Mouse (Mus musculus) heart, embryonic 10.5 days (tissue): ENCODE measurements around the gene Sdr9c7. TPM values are rescaled to one million over a fixed set of nuclear protein-coding genes. Genes with fewer than 3 reads are reported as not detected.
"Not testable (repeated sequence)": the region's sequence is repeated elsewhere in the genome, so short reads cannot be mapped to it uniquely, and the experiment has no call there.

ENCODE experiments used
- DNase-seq: peaks from one replicate; pipeline ENCODE4 v3.0.0-alpha.2; 2017; ENCODE audit warnings: low spot score
- H3K27ac ChIP-seq: fragments of 300-500 bp; sonication (generic); 2 replicates; pipeline ENCODE4 v1.5.1; 2016; ENCODE audit warnings: mild to moderate bottlenecking
- H3K27me3 ChIP-seq: fragments of 300-500 bp; sonication (generic); 2 replicates; pipeline ENCODE4 v1.6.1; 2016; ENCODE audit warnings: mild to moderate bottlenecking; ENCODE audit not compliant: poor library complexity, insufficient read depth, severe bottlenecking
- H3K36me3 ChIP-seq: fragments of 300-500 bp; sonication (generic); 2 replicates; pipeline ENCODE4 v1.6.1; 2016; ENCODE audit warnings: mild to moderate bottlenecking, moderate library complexity
- H3K4me1 ChIP-seq: fragments of 300-500 bp; sonication (generic); 2 replicates; pipeline ENCODE4 v1.6.1; 2016; ENCODE audit warnings: mild to moderate bottlenecking
- H3K4me3 ChIP-seq: fragments of 300-500 bp; sonication (generic); 2 replicates; pipeline ENCODE4 v1.5.1; 2016; ENCODE audit warnings: mild to moderate bottlenecking, moderate library complexity
- H3K9me3 ChIP-seq: fragments of 300-500 bp; sonication (generic); 2 replicates; pipeline ENCODE4 v1.6.1; 2016; ENCODE audit warnings: mild to moderate bottlenecking, moderate library complexity
- WGBS: fragments of 180-500 bp; shearing (Covaris S2); methylation state at CpG from one replicate; pipeline ENCODE4 v1.1.7; 2016; 5-methylcytosine and 5-hydroxymethylcytosine counted together
- polyA plus RNA-seq: library from polyadenylated mRNA; unstranded; fragments of >200 nt; fragmentation: Nextera tagmentation; extraction: Ambion mirVana; gene quantifications from 2 replicates; pipeline ENCODE4 v1.2.1, GENCODE M21; 2016

Sdr9c7 gene
- polyA plus RNA-seq, 1 experiment from 2014 or later: not detected

DNA sequence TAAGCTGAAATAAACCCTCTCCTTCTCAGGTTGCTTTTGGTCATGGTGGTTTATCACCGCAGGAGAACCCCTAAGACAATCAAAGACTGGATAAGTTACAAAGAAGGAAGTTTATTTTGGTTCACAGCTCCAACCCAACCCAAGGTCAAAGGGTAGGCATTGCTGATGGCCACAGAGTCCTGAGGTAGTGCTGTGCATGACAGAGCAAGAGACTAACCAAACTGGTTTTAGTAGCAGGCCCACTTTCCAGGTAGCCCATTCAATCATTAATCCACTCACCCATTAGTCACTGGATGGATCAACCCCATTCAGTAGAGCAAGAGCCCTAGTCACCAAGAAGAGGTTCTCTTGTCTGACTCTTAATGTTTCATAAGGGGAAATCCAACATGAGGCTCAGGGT is 23.9 kb downstream of the Sdr9c7 start:
- Histone ChIP-seq H3K4me1 (no peaks in the 10 kb centered on the region; the same call in 1 of the 2 replicates), H3K4me3 (no peak overlapping the region), H3K9me3 (no peaks in the 10 kb centered on the region), H3K36me3 (no peaks in the 10 kb centered on the region), H3K27ac (no peak overlapping the region), H3K27me3 (no peaks in the 10 kb centered on the region)
- 71% methylated on average over 1 of the region's 1 CpGs for WGBS
- peak; percentile 61 for DNase-seq

DNA sequence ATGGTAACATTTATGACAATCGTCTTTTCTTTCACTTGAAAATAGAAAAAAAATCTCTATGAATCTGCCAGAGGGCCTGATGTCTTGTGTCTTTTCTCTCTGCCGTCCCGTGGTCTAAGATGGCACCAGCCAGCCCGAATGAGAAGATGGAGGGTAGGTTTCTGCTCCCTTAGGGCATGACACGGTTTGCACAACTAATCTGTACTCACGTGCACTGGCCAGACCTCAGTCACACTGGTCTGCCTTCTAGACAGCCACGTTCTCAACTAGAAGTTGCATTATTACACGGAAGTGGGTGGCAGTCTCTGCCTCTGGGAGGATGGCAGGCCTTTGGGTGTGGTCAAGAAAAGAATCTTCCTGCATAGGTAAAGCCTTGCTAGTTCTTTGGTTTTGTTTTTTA is 24.7 kb downstream of the Sdr9c7 start:
- Histone ChIP-seq H3K27ac (no peak overlapping the region), H3K4me3 (no peak overlapping the region), H3K4me1 (no peaks in the 10 kb centered on the region; the same call in 1 of the 2 replicates), H3K27me3 (no peaks in the 10 kb centered on the region), H3K36me3 (no peaks in the 10 kb centered on the region), H3K9me3 (no peaks in the 10 kb centered on the region)
- WGBS: 84% methylated on average over 8 of the region's 8 CpGs
- DNase-seq: peak; percentile 47

DNA sequence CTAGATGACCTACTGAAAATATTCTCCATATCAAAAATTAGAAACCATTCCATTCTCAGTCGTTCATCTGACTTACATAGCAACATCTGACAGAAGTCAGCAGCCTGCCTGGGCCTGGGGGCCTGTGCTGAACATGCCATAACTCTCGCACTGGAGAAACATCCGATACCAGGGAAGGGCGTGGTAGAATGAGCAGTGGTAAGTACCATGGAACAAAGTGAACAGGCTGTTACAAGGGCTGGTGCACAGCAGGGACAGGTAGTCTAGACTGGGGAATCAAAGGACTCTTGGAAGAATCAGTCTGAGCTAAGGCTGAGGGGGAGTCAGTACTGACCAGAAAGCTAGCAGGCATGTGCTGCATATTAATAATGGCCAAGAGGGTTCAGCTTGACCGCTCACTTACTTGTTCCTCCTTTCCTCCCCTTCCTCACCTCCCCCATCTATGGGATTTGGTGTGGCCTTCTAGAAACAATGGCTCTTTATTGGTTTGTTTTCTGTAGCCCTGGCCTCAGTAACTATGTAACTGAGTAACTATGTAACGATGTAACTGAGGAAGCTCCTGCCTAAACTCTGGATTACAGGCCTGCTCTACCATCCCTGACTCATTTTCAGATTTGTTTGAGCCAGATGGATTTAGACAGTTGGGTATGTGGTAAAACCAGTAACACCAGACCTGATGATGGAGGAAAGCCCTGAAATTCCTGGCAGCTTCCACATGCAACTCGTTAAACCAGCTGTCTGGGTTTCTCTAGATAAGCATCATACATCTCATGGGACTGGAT is 26.5 kb downstream of the Sdr9c7 start:
- H3K27ac ChIP-seq: no peak overlapping the region
- H3K9me3 ChIP-seq: no peaks in the 10 kb centered on the region
- 72% methylated on average over 7 of the region's 7 CpGs for WGBS
- no peaks in the 10 kb centered on the region for H3K27me3 ChIP-seq
- no peaks in the 10 kb centered on the region; the same call in 1 of the 2 replicates for H3K4me1 ChIP-seq
- peak; percentile 54 for DNase-seq
- H3K4me3 ChIP-seq: no peak overlapping the region
- no peaks in the 10 kb centered on the region for H3K36me3 ChIP-seq

DNA sequence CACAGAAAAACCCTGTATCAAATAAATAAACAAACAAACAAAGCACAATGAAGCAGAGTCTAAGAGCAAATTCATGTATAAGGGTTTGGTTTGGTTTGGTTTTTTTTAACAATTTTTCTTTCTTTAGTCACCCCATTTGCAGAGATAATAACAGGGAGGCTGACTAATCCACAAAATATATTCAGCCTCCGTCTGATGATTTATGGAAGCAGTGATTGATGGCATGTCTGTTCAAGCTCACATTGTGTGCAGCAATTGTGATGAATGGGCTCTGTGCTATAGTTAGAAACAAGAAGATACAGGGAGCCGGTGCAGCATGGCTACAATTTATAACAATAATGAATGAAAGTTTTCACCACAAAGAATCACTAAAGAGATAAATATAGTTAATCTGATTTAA is 29.4 kb downstream of the Sdr9c7 start:
- WGBS: 57% methylated on average over 2 of the region's 2 CpGs
- Histone ChIP-seq H3K4me3 (no peak overlapping the region), H3K4me1 (no peaks in the 10 kb centered on the region; the same call in 1 of the 2 replicates)

DNA sequence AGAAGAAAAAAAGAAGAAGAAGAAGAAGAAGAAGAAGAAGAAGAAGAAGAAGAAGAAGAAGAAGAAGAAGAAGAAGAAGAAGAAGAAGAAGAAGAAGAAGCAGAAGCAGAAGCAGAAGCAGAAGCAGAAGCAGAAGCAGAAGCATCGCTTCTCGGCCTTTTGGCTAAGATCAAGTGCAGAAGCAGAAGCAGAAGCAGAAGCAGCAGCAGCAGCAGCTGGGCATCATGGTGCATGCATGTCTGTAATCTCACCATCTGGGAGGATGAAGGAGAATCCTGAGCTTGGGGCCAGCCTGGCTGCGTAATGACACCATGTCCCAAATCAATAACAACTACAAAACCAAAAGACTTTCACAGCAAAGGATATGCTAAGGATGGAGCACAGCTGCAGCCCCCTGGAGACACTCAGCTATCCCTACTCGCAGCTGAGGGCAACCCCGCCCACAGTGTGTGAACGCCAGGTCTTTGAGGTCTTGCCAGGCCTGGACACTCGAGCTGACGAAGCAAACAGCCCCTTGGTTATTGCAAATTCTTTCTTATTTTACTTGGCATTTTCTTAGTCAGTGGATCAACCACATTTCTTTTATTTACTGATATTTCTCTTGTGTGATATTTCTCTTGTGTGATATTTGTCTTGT is 34.1 kb downstream of the Sdr9c7 start:
- Histone ChIP-seq H3K36me3 (no peaks in the 10 kb centered on the region), H3K27ac (no peak overlapping the region), H3K27me3 (no peaks in the 10 kb centered on the region), H3K4me3 (no peak overlapping the region), H3K4me1 (no peaks in the 10 kb centered on the region), H3K9me3 (no peaks in the 10 kb centered on the region)
- 67% methylated on average over 8 of the region's 8 CpGs for WGBS
- peak; percentile 31 for DNase-seq

More for the DNA sequence above, 29.4 kb downstream of the Sdr9c7 start:
- Histone ChIP-seq H3K27ac (no peak overlapping the region), H3K27me3 (no peaks in the 10 kb centered on the region), H3K36me3 (no peaks in the 10 kb centered on the region), H3K9me3 (no peaks in the 10 kb centered on the region)
- peak; percentile 14 for DNase-seq

DNA sequence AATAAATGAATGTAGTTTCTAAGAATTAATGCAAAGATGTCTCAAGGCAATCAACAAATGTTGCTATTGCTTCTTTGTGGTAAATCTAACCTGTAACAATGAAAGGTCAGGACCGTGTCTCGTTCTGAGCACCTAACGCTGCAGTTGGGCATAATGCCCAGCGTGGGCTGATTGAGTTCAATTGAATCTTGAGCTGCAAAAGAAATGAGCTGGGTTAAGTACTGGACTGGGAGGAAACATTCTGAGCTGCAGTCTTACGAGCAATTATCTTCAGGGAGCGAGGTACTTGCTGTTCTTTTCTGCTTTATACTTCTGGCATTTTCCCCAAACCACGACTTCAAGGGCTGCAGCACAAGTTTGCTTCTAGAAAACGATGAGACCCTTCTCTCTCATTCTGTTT is 38.0 kb downstream of the Sdr9c7 start:
- WGBS: 91% methylated on average over 8 of the region's 8 CpGs
- Histone ChIP-seq H3K27ac (no peak overlapping the region), H3K4me1 (no peaks in the 10 kb centered on the region), H3K4me3 (no peak overlapping the region), H3K36me3 (no peaks in the 10 kb centered on the region), H3K27me3 (no peaks in the 10 kb centered on the region), H3K9me3 (no peaks in the 10 kb centered on the region)
- peak; percentile 5 for DNase-seq

DNA sequence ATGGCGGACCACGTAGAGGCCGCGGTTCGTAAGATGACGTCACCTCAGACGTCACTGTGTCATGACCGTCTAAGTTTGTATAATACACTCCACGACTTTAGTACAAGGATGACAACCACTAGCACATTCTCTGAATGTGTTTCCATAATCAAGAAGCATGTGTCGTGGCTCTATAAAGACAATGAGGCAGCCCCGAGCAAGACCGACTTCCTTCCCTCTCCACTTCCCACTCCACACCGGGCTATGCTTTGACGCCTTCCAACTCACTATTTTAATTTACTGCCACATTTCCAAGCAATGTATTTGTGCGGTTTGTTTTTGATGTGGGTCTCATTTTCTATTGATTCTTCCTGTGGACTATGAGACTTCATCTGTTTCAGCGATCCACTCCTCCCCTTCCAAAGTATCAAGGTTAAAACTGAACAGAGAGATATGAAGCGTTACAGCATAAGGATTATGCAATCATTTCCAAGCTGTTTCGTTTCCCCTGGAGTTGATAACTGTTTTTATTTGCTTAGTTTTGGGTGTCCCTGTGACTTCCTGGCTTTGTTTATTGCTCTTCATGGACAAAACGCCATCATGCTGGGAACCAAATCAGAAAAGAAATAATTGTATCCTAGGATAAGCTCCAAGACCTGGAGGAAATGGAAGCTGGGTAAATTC is 38.6 kb downstream of the Sdr9c7 start:
- WGBS: 83% methylated on average over 19 of the region's 19 CpGs

DNA sequence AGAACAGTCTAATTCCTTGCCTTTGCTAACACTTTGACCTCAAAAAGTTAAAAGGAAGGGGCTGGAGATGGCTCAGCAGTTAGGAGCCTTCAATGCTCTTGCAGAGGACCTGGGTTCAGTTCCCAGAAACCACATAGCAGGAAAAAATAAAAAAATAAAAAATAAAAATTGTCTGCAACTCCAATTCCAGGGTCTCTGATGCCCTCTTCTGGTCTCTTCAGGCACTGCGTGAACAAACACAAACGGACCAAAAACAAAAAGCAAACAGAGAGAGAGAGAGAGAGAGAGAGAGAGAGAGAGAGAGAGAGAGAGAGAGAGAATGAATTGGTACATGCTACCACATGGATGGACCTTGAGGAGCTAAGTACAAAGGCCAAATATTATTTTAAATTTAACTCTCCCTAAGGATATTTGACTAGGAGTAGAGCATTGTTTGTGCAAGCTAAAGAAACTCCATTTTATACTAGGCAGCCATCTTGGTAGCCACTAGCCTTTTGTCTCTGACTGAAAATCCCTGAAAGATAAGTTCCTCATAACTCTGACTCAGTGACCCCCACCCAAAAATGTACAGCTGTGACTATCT is 39.2 kb downstream of the Sdr9c7 start:
- Histone ChIP-seq H3K4me1 (no peaks in the 10 kb centered on the region), H3K27me3 (no peaks in the 10 kb centered on the region), H3K36me3 (no peaks in the 10 kb centered on the region), H3K27ac (no peak overlapping the region), H3K9me3 (no peaks in the 10 kb centered on the region), H3K4me3 (no peak overlapping the region)
- WGBS: 3% methylated on average over 2 of the region's 2 CpGs
- peak; percentile 72 for DNase-seq

More for the DNA sequence above, 38.6 kb downstream of the Sdr9c7 start:
- Histone ChIP-seq H3K36me3 (no peaks in the 10 kb centered on the region), H3K9me3 (no peaks in the 10 kb centered on the region), H3K4me3 (no peak overlapping the region), H3K27me3 (no peaks in the 10 kb centered on the region), H3K27ac (no peak overlapping the region), H3K4me1 (no peaks in the 10 kb centered on the region)
- peak; percentile 38 for DNase-seq

DNA sequence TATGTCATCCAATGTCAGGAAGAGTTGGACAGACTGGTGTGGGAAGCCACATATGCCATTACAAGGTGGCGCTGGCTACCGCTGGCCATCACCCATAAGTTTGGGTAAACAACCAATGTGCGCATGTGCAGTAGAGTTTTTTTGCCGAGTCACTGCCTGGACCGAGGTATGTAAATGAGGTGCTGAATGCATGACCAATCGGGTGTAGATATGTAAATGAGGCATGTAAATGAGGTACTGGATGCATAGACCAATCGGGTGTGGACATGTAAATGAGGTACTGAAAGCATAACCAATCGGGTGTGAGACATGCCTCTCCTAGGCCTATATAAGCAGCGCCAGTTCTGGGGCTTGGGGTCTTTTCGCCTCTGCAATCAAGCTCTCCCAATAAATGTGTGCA is 41.3 kb downstream of the Sdr9c7 start:
- H3K4me3 ChIP-seq, H3K9me3 ChIP-seq, H3K27me3 ChIP-seq, H3K4me1 ChIP-seq, H3K36me3 ChIP-seq, H3K27ac ChIP-seq: not testable (repeated sequence)
- DNase-seq: peak; percentile 70
- WGBS: 94% methylated on average over 10 of the region's 10 CpGs

DNA sequence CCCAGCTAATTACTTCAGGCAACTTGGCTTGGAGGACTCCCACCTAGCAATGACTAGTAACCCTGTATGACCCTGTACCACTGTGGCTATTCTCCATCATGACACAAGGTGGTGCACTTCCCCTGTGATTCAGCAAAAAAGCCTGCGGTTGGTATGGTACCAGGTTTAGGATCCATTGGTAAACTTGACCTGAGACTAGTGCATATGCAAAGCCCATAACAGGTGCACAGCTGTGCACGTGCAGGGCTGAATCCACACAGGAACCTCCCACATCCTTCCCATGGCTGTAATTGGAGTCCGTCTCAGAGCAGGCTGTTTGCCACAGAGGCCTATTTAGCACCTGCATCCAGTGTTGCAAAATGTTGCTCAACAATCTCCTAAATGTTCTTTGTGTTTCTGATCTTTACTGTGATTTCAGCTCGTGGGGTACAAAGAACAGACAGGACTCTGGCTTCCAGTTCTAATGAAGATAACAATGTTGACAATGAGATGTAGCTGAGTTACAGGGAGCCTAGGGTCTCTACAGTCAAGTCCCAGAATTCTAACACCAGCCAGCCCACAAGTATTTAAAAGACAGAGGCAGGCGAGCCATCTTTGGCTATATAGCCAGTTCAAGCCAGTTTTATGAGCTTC is 47.2 kb downstream of the Sdr9c7 start:
- peak; percentile 74 for DNase-seq
- 44% methylated on average over 5 of the region's 5 CpGs for whole genome bisulfite sequencing
- H3K4me3 ChIP-seq: no peak overlapping the region
- no peak overlapping the region for H3K27ac ChIP-seq
- no peaks in the 10 kb centered on the region for H3K9me3 ChIP-seq
- H3K36me3 ChIP-seq: no peaks in the 10 kb centered on the region
- no peaks in the 10 kb centered on the region for H3K4me1 ChIP-seq
- H3K27me3 ChIP-seq: no peaks in the 10 kb centered on the region

DNA sequence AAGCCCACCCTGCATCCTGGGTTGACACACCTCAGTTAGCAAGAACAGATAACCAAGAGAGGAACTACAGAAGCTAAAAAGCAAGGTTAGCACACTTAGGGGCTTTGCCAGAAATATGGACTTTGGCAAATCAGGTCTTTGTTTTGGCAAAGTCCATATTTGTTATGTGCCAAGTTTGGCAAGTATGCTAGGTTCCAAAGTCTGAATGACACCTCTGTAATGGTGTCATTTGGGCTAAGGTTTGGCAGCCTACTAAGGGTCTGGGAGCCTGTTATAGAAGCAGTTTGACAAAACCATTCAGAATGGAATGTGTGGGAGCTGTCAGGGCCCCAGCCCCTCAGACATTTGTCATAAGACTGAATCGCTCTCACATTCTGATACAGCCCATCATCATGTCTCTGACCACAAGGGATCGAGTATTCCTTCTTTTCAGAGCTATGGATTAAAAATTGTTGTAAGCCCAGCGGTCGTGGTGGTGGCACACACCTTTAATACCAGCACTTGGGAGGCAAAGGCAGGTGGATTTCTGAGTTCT is 51.3 kb downstream of the Sdr9c7 start:
- no peak for DNase-seq
- H3K4me1 ChIP-seq: no peaks in the 10 kb centered on the region
- WGBS: 75% methylated on average over 4 of the region's 4 CpGs
- no peaks in the 10 kb centered on the region for H3K36me3 ChIP-seq
- H3K27ac ChIP-seq: no peak overlapping the region
- no peak overlapping the region for H3K4me3 ChIP-seq
- no peaks in the 10 kb centered on the region for H3K9me3 ChIP-seq
- no peaks in the 10 kb centered on the region for H3K27me3 ChIP-seq

DNA sequence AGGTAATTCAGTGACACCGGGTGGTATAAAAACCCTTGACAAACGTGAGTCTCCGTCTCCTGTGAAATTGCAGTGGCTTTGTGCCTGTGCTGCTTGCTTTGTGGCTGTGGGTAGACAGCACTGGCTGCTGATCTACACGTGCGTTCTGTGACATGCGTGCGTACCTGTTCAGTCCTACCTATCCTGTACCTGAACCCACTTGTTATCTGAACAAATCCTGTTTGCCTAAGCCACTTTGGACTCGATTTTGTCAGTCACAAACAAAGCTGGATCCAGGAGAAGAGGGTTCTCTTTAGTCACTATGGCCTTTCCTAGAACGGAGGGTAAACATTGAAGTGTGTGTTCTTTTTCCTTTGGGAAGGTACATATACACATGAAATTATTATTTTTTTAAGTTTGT is 53.1 kb downstream of the Sdr9c7 start:
- Histone ChIP-seq H3K27ac (no peak overlapping the region), H3K4me1 (no peaks in the 10 kb centered on the region)
- WGBS: 79% methylated on average over 9 of the region's 9 CpGs

More for the DNA sequence above, 53.1 kb downstream of the Sdr9c7 start:
- H3K27me3 ChIP-seq: no peaks in the 10 kb centered on the region
- DNase-seq: no peak
- no peaks in the 10 kb centered on the region for H3K9me3 ChIP-seq
- no peak overlapping the region for H3K4me3 ChIP-seq
- H3K36me3 ChIP-seq: no peaks in the 10 kb centered on the region
